Mouse (Mus musculus) cerebellum, adult 9-11 months (tissue): ENCODE measurements at regions not wholly inside any gene's neighbourhood (a gene's known extent, or its start where the extent isn't known, plus 50 kb on each side); places are given as distances from the start of the nearest gene placed in this dataset.

ENCODE experiments used
- DNase-seq: peaks from one replicate; pipeline ENCODE4 v3.0.0; 2022

GRCm38 (mm10) chr9:104387805-104388204 lies 50.3 kb upstream of the Acpp start:
- no peak for DNase-seq
